Mouse (Mus musculus) layer of hippocampus, adult 6 months (tissue): ENCODE data around the gene Lcn12. TPM values are rescaled to one million over a fixed set of nuclear protein-coding genes. Genes with fewer than 3 reads are reported as not detected.

Source experiments
- long read RNA-seq, 2 experiments: library from polyadenylated mRNA; unstranded; transcript quantifications; one replicate each; pipeline ENCODE4 v2.0.0; 2019 to 2020
- microRNA-seq: library from miRNA; unstranded; fragments of <30 nt; microRNA quantifications from one replicate; pipeline ENCODE4 v1.2.0, GENCODE M21; 2020
- polyA plus RNA-seq: library from polyadenylated mRNA; unstranded; fragments of <200 nt; fragmentation: Nextera tagmentation; gene quantifications from 2 replicates; pipeline ENCODE4 v1.2.3, GENCODE M21; 2021

The Lcn12 gene
- not detected in 2 replicates for polyA plus RNA-seq
- long read RNA-seq, experiment 1, result 0 reads
- long read RNA-seq, experiment 2, result 0 reads

GRCm38 (mm10) chr2:25493476-25493961 lies at the start of gene Lcn12:
Gene Lcn12 (minus strand): TSS chr2:25493911.

DNA sequence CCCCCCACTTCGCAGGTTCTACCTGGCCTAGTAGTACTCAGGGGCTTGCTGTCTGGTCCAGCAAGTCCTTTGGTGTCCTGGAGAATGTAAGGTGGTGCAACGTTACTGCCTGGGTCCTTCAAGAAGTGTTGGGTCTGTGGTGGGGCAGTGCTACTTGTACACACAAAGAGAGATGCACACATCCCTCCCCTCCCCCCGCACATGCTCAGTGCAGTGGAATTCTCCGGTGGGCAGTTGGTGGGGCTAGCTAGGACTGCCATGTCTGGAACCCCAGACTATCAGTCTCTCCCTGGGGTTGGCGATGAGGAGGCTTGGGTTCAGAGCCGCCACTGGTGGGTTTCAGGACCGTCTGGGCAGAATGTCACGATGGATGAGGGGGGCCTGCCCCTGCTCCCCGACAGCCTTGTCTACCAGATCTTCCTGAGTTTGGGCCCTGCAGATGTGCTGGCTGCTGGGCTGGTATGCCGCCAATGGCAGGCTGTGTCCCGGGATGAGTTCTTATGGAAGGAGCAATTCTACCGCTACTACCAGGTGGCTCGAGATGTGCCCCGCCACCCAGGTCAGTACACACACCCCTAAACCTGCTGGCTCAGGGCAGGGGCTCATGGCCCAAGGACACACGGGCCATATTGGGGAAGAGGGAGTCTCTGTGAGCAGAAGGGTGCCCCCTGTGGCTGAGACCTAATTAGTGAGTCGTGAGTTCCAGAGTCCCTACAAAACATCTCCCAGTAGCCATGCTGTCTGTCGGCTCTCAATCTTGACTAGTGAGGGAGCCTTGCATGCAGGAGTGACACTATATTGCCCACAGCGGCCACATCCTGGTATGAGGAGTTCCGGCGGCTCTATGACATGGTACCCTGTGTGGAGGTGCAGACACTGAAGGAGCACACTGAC lies 8.1 kb upstream of the Lcn12 start, which contains the start of gene C8g:
Gene C8g (minus strand): TSS at position 127 of the 894 bp plus-strand sequence.

DNA sequence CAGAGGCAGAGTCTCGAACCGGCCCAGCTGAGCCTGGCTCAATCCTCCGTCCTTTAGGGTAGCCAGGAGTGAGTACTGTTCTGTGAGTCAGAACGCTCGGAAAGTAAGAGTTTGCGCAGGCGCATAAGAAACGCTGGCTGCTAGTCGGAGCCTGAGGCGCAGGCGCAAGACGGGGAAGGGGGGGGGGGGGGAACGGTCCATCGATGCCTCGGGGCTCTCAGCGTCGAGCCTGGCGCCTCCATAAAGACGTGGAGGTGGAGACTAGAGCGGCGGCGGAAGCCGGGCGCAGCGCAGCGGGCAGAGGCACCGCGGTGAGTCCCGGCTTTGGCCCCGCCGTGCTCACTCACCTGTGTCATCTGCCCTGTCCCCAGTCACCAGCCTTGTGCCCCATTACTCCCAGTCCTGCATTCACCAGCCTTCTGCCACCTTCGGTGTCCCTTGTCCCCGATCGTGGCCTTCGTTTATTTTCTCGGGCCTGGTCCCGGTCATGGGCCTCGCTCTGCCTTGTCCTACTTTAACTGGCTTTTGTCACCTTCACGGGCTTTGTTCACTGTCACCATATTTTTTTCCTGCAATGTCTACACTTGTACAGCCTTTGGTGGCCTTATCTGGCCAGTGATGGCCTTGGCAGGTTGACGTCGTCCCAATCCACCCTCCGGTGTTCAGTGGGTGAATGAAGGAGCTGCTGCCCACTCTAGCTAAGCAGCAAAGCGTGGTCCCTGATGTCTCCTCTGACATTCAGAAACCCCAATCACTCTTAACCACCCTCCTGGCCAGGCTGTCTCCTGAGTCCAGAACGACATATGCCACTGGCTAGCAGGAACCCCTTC lies 7.1 kb upstream of the Lcn12 start, which contains the start of gene Fbxw5:
Gene Fbxw5 (plus strand): TSS at position 175 of the 830 bp plus-strand sequence.

DNA sequence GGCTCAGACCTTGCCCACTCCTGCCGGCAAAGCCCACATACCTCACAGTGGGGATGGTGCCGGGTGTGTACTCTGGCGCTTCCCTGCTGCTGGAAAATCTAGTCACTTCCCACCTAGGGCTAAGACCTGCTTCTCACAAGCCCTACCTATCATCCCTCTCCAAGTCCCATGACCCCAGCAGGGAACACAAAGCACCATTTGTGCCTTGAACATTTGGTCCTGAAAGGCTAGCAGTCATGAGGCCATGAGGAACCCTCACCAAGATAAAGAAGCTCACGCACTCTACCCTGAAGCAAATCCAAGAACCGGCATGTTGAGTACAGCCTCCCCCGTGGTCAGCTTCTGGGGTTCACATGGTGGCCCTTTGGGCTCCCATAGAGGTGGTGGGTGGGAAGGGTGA lies 23.7 kb downstream of the Lcn12 start, which contains the start of gene Ptgds:
Gene Ptgds (minus strand): TSS at position 78 of the 400 bp plus-strand sequence.

GRCm38 (mm10) chr2:25460551-25461309 lies 33.0 kb downstream of the Lcn12 start, which contains the start of gene Paxx:
Gene Paxx (minus strand): TSS chr2:25461094.

GRCm38 (mm10) chr2:25456205-25456953 lies 37.3 kb downstream of the Lcn12 start, which contains the start of gene Clic3:
Gene Clic3 (plus strand): TSS chr2:25456838.

Small RNA genes lying within 50 kb of the gene (microRNA-seq; reads per million reads assigned to microRNA genes)
- gene Mir3087, result 10.1 reads per million, percentile 32 among the genes with 10 or more reads in this experiment

Other genes with a start within 250 kb of the Lcn12 start
- 0.79 and 1.6 TPM in 2 replicates for gene AL732309.1, start 247.0 kb downstream of the Lcn12 start, polyA plus RNA-seq
- gene Tmem203, start 238.5 kb downstream of the Lcn12 start, polyA plus RNA-seq, result 30.8 and 34.2 TPM in 2 replicates
- gene Tprn, start 231.3 kb downstream of the Lcn12 start, polyA plus RNA-seq, result 12.5 and 13.7 TPM in 2 replicates
- gene Ssna1, start 221.5 kb downstream of the Lcn12 start, polyA plus RNA-seq, result 76.5 and 79.6 TPM in 2 replicates
- 32.4 and 34.4 TPM in 2 replicates for gene Anapc2, start 221.4 kb downstream of the Lcn12 start, polyA plus RNA-seq
- gene Tmem210, start 205.8 kb downstream of the Lcn12 start, polyA plus RNA-seq, result not detected in 2 replicates
- 0.26 and 0.28 TPM in 2 replicates for gene Lrrc26, start 204.0 kb downstream of the Lcn12 start, polyA plus RNA-seq
- 101 and 125 TPM in 2 replicates for gene Grin1, start 174.7 kb downstream of the Lcn12 start, polyA plus RNA-seq
- 13.0 and 18.8 TPM in 2 replicates for gene Man1b1, start 161.6 kb downstream of the Lcn12 start, polyA plus RNA-seq
- 17.5 and 27.1 TPM in 2 replicates for gene Dpp7, start 137.6 kb downstream of the Lcn12 start, polyA plus RNA-seq
- gene Uap1l1, start 128.2 kb downstream of the Lcn12 start, polyA plus RNA-seq, result 26.0 and 26.4 TPM in 2 replicates
- 2.3 and 2.4 TPM in 2 replicates for gene Sapcd2, start 121.6 kb downstream of the Lcn12 start, polyA plus RNA-seq
- 21.4 and 46.8 TPM in 2 replicates for gene Entpd2, start 98.0 kb downstream of the Lcn12 start, polyA plus RNA-seq
- 292 and 359 TPM in 2 replicates for gene Npdc1, start 94.6 kb downstream of the Lcn12 start, polyA plus RNA-seq
- gene Fut7, start 70.6 kb downstream of the Lcn12 start, polyA plus RNA-seq, result 0.06 and 0.20 TPM in 2 replicates
- 33.0 and 34.1 TPM in 2 replicates for gene Abca2, start 65.2 kb downstream of the Lcn12 start, polyA plus RNA-seq
- 0.70 and 9.1 TPM in 2 replicates for gene Clic3, start 37.1 kb downstream of the Lcn12 start, polyA plus RNA-seq
- gene Paxx, start 32.8 kb downstream of the Lcn12 start, polyA plus RNA-seq, result 111 and 116 TPM in 2 replicates
- gene Ptgds, start 23.9 kb downstream of the Lcn12 start, polyA plus RNA-seq, result 2,394 and 5,724 TPM in 2 replicates
- gene Fbxw5, start 6.8 kb upstream of the Lcn12 start, polyA plus RNA-seq, result 124 and 134 TPM in 2 replicates
- 1.8 and 2.0 TPM in 2 replicates for gene C8g, start 7.8 kb upstream of the Lcn12 start, polyA plus RNA-seq
- gene Traf2, start 53.0 kb upstream of the Lcn12 start, polyA plus RNA-seq, result 9.9 and 10.3 TPM in 2 replicates
- gene Edf1, start 63.9 kb upstream of the Lcn12 start, polyA plus RNA-seq, result 801 and 843 TPM in 2 replicates
- 25.8 and 27.1 TPM in 2 replicates for gene Mamdc4, start 80.9 kb upstream of the Lcn12 start, polyA plus RNA-seq
- gene Phpt1, start 81.3 kb upstream of the Lcn12 start, polyA plus RNA-seq, result 151 and 165 TPM in 2 replicates
- 13.5 and 18.7 TPM in 2 replicates for gene Ajm1, start 87.8 kb upstream of the Lcn12 start, polyA plus RNA-seq
- gene Rabl6, start 114.6 kb upstream of the Lcn12 start, polyA plus RNA-seq, result 58.2 and 69.1 TPM in 2 replicates
- 0.83 and 1.1 TPM in 2 replicates for gene Ccdc183, start 123.8 kb upstream of the Lcn12 start, polyA plus RNA-seq
- gene Tmem141, start 128.1 kb upstream of the Lcn12 start, polyA plus RNA-seq, result 44.7 and 48.2 TPM in 2 replicates
- gene Fcna, start 134.1 kb upstream of the Lcn12 start, polyA plus RNA-seq, result 0.33 and 0.40 TPM in 2 replicates
- gene Lcn8, start 159.2 kb upstream of the Lcn12 start, polyA plus RNA-seq, result not detected in 2 replicates
- gene Lcn5, start 164.0 kb upstream of the Lcn12 start, polyA plus RNA-seq, result not detected in 2 replicates
- gene Lcn6, start 182.9 kb upstream of the Lcn12 start, polyA plus RNA-seq, result not detected in 2 replicates
- gene Lcn10, start 188.8 kb upstream of the Lcn12 start, polyA plus RNA-seq, result not detected in 2 replicates
- not detected in 2 replicates for gene Obp2a, start 206.1 kb upstream of the Lcn12 start, polyA plus RNA-seq
- 212 and 245 TPM in 2 replicates for gene Bmyc, start 212.8 kb upstream of the Lcn12 start, polyA plus RNA-seq
- gene Obp2b, start 243.1 kb upstream of the Lcn12 start, polyA plus RNA-seq, result not detected in 2 replicates